Mouse (Mus musculus): ENCODE measurements around the gene Cklf. TPM values are rescaled to one million over a fixed set of nuclear protein-coding genes. Genes with fewer than 3 reads are reported as not detected.

The Cklf gene
- polyA plus RNA-seq (2012; rRNA removed; ENCODE audit: low replicate concordance), result 6.3 and 14.7 TPM in 2 replicates

GRCm38 (mm10) chr8:104250439-104251367 is at the start of gene Cklf:
TSS of gene Cklf (plus strand) at chr8:104250861.

GRCm38 (mm10) chr8:104248276-104248675 is 2.4 kb upstream of the Cklf start, which contains the start of gene Tk2:
TSS of gene Tk2 (minus strand) at chr8:104248558.

GRCm38 (mm10) chr8:104293081-104293480 is 42.4 kb downstream of the Cklf start, which contains the start of gene Cmtm2a:
TSS of gene Cmtm2a (minus strand) at chr8:104293181.

GRCm38 (mm10) chr8:104309441-104310155 is 58.9 kb downstream of the Cklf start, which contains the start of the genes Gm45711 and Cmtm1:
TSS of gene Gm45711 (minus strand) at chr8:104310081.
TSS of gene Cmtm1 (minus strand) at chr8:104310145.

Other genes with a start within 250 kb of the Cklf start
- gene Cdh5, start 149.2 kb upstream of the Cklf start, polyA plus RNA-seq (2012; rRNA removed; ENCODE audit: low replicate concordance), result 134 and 263 TPM in 2 replicates
- 2.3 and 5.7 TPM in 2 replicates for gene Bean1, start 80.4 kb upstream of the Cklf start, polyA plus RNA-seq (2012; rRNA removed; ENCODE audit: low replicate concordance)
- 28.2 and 30.0 TPM in 2 replicates for gene Tk2, start 2.3 kb upstream of the Cklf start, polyA plus RNA-seq (2012; rRNA removed; ENCODE audit: low replicate concordance)
- gene Cmtm2a, start 42.3 kb downstream of the Cklf start, polyA plus RNA-seq (2012; rRNA removed; ENCODE audit: low replicate concordance), result not detected in 2 replicates
- not detected in 2 replicates for gene Gm45711, start 59.2 kb downstream of the Cklf start, polyA plus RNA-seq (2012; rRNA removed; ENCODE audit: low replicate concordance)
- gene Cmtm1, start 59.3 kb downstream of the Cklf start, polyA plus RNA-seq (2012; rRNA removed; ENCODE audit: low replicate concordance), result not detected in 2 replicates
- not detected in 2 replicates for gene Gm11020, start 70.7 kb downstream of the Cklf start, polyA plus RNA-seq (2012; rRNA removed; ENCODE audit: low replicate concordance)
- not detected in 2 replicates for gene Cmtm2b, start 71.4 kb downstream of the Cklf start, polyA plus RNA-seq (2012; rRNA removed; ENCODE audit: low replicate concordance)
- gene Cmtm3, start 88.5 kb downstream of the Cklf start, polyA plus RNA-seq (2012; rRNA removed; ENCODE audit: low replicate concordance), result 149 and 286 TPM in 2 replicates
- gene Cmtm4, start 144.9 kb downstream of the Cklf start, polyA plus RNA-seq (2012; rRNA removed; ENCODE audit: low replicate concordance), result 12.0 and 20.6 TPM in 2 replicates
- gene Dync1li2, start 192.2 kb downstream of the Cklf start, polyA plus RNA-seq (2012; rRNA removed; ENCODE audit: low replicate concordance), result 26.5 and 32.8 TPM in 2 replicates